Mouse (Mus musculus): ENCODE measurements at regions not wholly inside any gene's neighbourhood (a gene's known extent, or its start where the extent isn't known, plus 50 kb on each side); places are given as distances from the start of the nearest gene placed in this dataset.

DNA sequence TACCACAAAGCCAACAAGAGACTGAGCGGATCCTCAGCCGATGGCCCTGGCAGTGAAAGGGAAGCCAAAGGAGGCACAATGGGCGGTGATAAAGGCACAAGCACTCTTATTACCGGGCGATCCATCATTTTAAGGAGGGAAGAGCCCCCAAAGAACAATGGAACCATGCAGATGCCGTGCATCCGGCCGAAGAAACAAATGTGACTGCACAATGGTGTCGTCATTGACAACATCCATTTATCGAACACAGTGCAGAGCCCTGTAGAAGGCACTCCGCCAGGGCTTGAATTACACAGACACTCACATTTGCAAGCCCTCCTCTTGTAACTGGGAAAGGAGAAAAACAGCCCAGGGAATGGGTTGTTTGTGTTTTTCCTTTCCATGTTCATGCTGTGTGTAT is 80.7 kb upstream of the Atp5g3 start:
- no peak for TF ChIP-seq POLR2A (IDR thresholded peaks at IDR 0.05; ENCODE audit: low read depth, low read length)
- TF ChIP-seq CTCF (IDR thresholded peaks at IDR 0.05; ENCODE audit: extremely low read depth, insufficient read depth, insufficient read length, insufficient replicate concordance) = no peak
